Mouse (Mus musculus) kidney, postnatal 4 days (tissue): ENCODE measurements around the gene Wdr25.

Experiments
- DNase-seq, 2 experiments: peaks; one replicate each; pipeline ENCODE4 v3.0.0; 2021; ENCODE audit warnings: mixed read lengths in 2 of 2

The Wdr25 gene

DNA sequence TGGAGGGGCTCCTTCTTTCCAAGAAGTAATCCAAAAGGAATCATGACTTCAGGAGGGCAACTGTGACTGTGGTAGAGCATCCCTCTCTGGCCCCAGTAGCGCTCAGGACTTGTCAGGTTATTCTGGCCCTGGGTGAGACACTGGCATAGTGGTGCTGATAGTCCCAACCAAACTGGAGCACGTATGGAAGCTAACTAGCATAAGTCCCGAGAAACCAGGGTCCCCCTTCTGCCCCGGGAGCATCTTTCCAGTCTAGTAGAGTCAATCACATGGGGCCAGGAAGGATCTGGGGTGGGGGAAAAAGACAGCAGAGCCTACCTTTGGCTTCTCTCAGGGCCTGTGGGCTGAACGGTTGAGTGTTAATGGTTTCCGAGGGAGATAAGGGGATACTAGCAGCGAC lies 175.3 kb downstream of the Wdr25 start:
- no peak for DNase-seq

GRCm38 (mm10) chr12:109069751-109070150 lies 176.3 kb downstream of the Wdr25 start:
- no peak for DNase-seq

GRCm38 (mm10) chr12:109071248-109071647 lies 177.8 kb downstream of the Wdr25 start:
- DNase-seq: peak; percentile 54 to 67

- no peak for DNase-seq
These were observed 180.7 kb downstream of the Wdr25 start for GRCm38 (mm10) chr12:109074106-109074505.

- no peak for DNase-seq
These were observed 181.4 kb downstream of the Wdr25 start for GRCm38 (mm10) chr12:109074777-109075285.

DNA sequence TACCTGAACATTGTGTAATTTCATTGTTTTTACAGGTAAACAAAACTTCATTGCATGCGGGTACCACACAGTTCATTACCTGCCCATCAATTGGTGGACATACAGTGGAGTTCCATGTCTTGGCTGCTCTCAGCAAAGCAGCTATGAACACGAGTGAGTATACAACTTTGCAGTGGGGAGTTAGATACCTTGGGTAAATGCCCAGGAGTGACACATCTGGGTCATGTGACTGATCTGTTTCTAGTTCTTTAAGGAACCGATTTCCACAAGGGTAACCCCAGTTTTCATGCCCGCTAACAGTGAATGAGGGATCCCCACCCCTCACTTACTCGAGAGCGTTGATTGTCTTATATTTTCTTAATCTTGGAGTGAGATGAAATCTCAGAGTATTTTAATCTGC lies 183.6 kb downstream of the Wdr25 start:
- no peak for DNase-seq
